Mouse (Mus musculus): ENCODE measurements around the gene Lgals2.

The Lgals2 gene

GRCm38 (mm10) chr15:78826213-78827204 lies 28.8 kb downstream of the Lgals2 start:
- no peak for DNase-seq (ENCODE audit: extremely low read depth, low read depth, low spot score)

- no peak for DNase-seq (ENCODE audit: extremely low read depth, low read depth, low spot score)
Measured at GRCm38 (mm10) chr15:78816074-78816391, 39.3 kb downstream of the Lgals2 start.

- DNase-seq (ENCODE audit: extremely low read depth, low read depth, low spot score) = no peak
Measured at GRCm38 (mm10) chr15:78815314-78816073, 39.8 kb downstream of the Lgals2 start.

- no peak for DNase-seq (ENCODE audit: extremely low read depth, low read depth, low spot score)
Measured at GRCm38 (mm10) chr15:78813603-78814002, 41.7 kb downstream of the Lgals2 start.

GRCm38 (mm10) chr15:78810146-78810545 lies 45.2 kb downstream of the Lgals2 start:
- no peak for DNase-seq (ENCODE audit: extremely low read depth, low read depth, low spot score)

- DNase-seq (ENCODE audit: extremely low read depth, low read depth, low spot score) = no peak
Measured at GRCm38 (mm10) chr15:78809739-78810138, 45.6 kb downstream of the Lgals2 start.

- DNase-seq (ENCODE audit: extremely low read depth, low read depth, low spot score) = no peak
Measured at GRCm38 (mm10) chr15:78808980-78809379, 46.3 kb downstream of the Lgals2 start.

GRCm38 (mm10) chr15:78807141-78807540 lies 48.2 kb downstream of the Lgals2 start:
- DNase-seq (ENCODE audit: extremely low read depth, low read depth, low spot score) = no peak

- no peak for DNase-seq (ENCODE audit: extremely low read depth, low read depth, low spot score)
Measured at GRCm38 (mm10) chr15:78806614-78807013, 48.7 kb downstream of the Lgals2 start.

- no peak for DNase-seq (ENCODE audit: extremely low read depth, low read depth, low spot score)
Measured at GRCm38 (mm10) chr15:78805351-78805750, 50.0 kb downstream of the Lgals2 start.

GRCm38 (mm10) chr15:78804326-78804725 lies 51.0 kb downstream of the Lgals2 start:
- DNase-seq (ENCODE audit: extremely low read depth, low read depth, low spot score) = no peak

- DNase-seq (ENCODE audit: extremely low read depth, low read depth, low spot score) = no peak
Measured at GRCm38 (mm10) chr15:78803499-78803900, 51.8 kb downstream of the Lgals2 start.

- DNase-seq (ENCODE audit: extremely low read depth, low read depth, low spot score) = no peak
Measured at GRCm38 (mm10) chr15:78802776-78803391, 52.4 kb downstream of the Lgals2 start, which contains the start of gene Card10. TSS of gene Card10 (minus strand) at chr15:78803042.

GRCm38 (mm10) chr15:78801971-78802741 lies 53.2 kb downstream of the Lgals2 start:
- no peak for DNase-seq (ENCODE audit: extremely low read depth, low read depth, low spot score)

- no peak for DNase-seq (ENCODE audit: extremely low read depth, low read depth, low spot score)
Measured at GRCm38 (mm10) chr15:78801571-78801970, 53.8 kb downstream of the Lgals2 start.
